Mouse (Mus musculus): ENCODE measurements around the gene Hmbs. TPM values are rescaled to one million over a fixed set of nuclear protein-coding genes. Genes with fewer than 3 reads are reported as not detected.
"Not testable (repeated sequence)": the region's sequence is repeated elsewhere in the genome, so short reads cannot be mapped to it uniquely, and the experiment has no call there.

Hmbs gene
- polyA plus RNA-seq, 1 experiment = 52.9 TPM

- DNase-seq (ENCODE audit: low read depth, low spot score) = no peak
- WGBS = 84% methylated on average over 9 of the region's 9 CpGs
These were observed 3.1 kb upstream of the Hmbs start for GRCm38 (mm10) chr9:44347166-44347565.

- 87% methylated on average over 6 of the region's 6 CpGs for WGBS
- no peak for DNase-seq (ENCODE audit: low read depth, low spot score)
These were observed 1.8 kb upstream of the Hmbs start for GRCm38 (mm10) chr9:44345570-44346433.

- whole genome bisulfite sequencing = 4% methylated on average over 6 of the region's 6 CpGs
- DNase-seq (ENCODE audit: low read depth, low spot score) = no peak
These were observed 738 bp downstream of the Hmbs start for GRCm38 (mm10) chr9:44343290-44343689.

- no peak for DNase-seq (ENCODE audit: low read depth, low spot score)
- 52% methylated on average over 1 of the region's 1 CpGs for WGBS
These were observed 1.4 kb downstream of the Hmbs start for GRCm38 (mm10) chr9:44342605-44343004.

- DNase-seq (ENCODE audit: low read depth, low spot score) = no peak
- WGBS = 69% methylated on average over 3 of the region's 3 CpGs
These were observed 1.9 kb downstream of the Hmbs start for GRCm38 (mm10) chr9:44342173-44342572.

- 90% methylated on average over 5 of the region's 5 CpGs for WGBS
These were observed 2.5 kb downstream of the Hmbs start for GRCm38 (mm10) chr9:44341487-44341886.

GRCm38 (mm10) chr9:44338574-44338973 is 5.5 kb downstream of the Hmbs start:
- no peak for DNase-seq (ENCODE audit: low read depth, low spot score)
- WGBS = 82% methylated on average over 5 of the region's 5 CpGs

More at GRCm38 (mm10) chr9:44341487-44341886, 2.5 kb downstream of the Hmbs start:
- no peak for DNase-seq (ENCODE audit: low read depth, low spot score)

GRCm38 (mm10) chr9:44337436-44338169 is 6.4 kb downstream of the Hmbs start:
- no peak for DNase-seq (ENCODE audit: low read depth, low spot score)
- 68% methylated on average over 9 of the region's 9 CpGs for WGBS

- no peak for DNase-seq (ENCODE audit: low read depth, low spot score)
- 65% methylated on average over 3 of the region's 3 CpGs for WGBS
These were observed 7.1 kb downstream of the Hmbs start for GRCm38 (mm10) chr9:44336964-44337363.

- whole genome bisulfite sequencing = 35% methylated on average over 4 of the region's 4 CpGs
- not testable (repeated sequence) for DNase-seq (ENCODE audit: low read depth, low spot score)
These were observed 7.5 kb downstream of the Hmbs start for GRCm38 (mm10) chr9:44336513-44336912.

GRCm38 (mm10) chr9:44336093-44336406 is 8.0 kb downstream of the Hmbs start:
- DNase-seq (ENCODE audit: low read depth, low spot score) = no peak
- 5% methylated on average over 5 of the region's 5 CpGs for WGBS

- under 1% methylated on average over 50 of the region's 50 CpGs for WGBS
- DNase-seq (ENCODE audit: low read depth, low spot score) = no peak
These were observed 8.5 kb downstream of the Hmbs start for GRCm38 (mm10) chr9:44335331-44336092.

- DNase-seq (ENCODE audit: low read depth, low spot score) = peak; percentile 99
- WGBS = under 1% methylated on average over 91 of the region's 91 CpGs
These were observed 9.4 kb downstream of the Hmbs start, which contains the start of gene H2afx for GRCm38 (mm10) chr9:44334396-44335330. Gene H2afx, plus strand, starts transcription at chr9:44334694.

- WGBS = 91% methylated on average over 13 of the region's 13 CpGs
- no peak for DNase-seq (ENCODE audit: low read depth, low spot score)
These were observed 10.9 kb downstream of the Hmbs start for GRCm38 (mm10) chr9:44332918-44333638.

- no peak for DNase-seq (ENCODE audit: low read depth, low spot score)
- WGBS = 47% methylated on average over 6 of the region's 6 CpGs
These were observed 13.3 kb downstream of the Hmbs start for GRCm38 (mm10) chr9:44330736-44331135.

- 84% methylated on average over 5 of the region's 5 CpGs for WGBS
- DNase-seq (ENCODE audit: low read depth, low spot score) = no peak
These were observed 16.1 kb downstream of the Hmbs start for GRCm38 (mm10) chr9:44327926-44328325.

- WGBS = under 1% methylated on average over 22 of the region's 22 CpGs
- no peak for DNase-seq (ENCODE audit: low read depth, low spot score)
These were observed 16.8 kb downstream of the Hmbs start for GRCm38 (mm10) chr9:44327064-44327711.
